Mouse (Mus musculus): Measurements from ENCODE around the gene Palld.

- no peak for TF ChIP-seq CTCF (IDR thresholded peaks at IDR 0.05; ENCODE audit: low read depth, low read length)
- TF ChIP-seq POLR2AphosphoS5 (IDR thresholded peaks at IDR 0.05; ENCODE audit: insufficient replicate concordance, low read depth, low read length), result no peak
- TF ChIP-seq GATA2 (IDR thresholded peaks at IDR 0.05; ENCODE audit: borderline replicate concordance, low read depth, low read length), result no peak
Measured at GRCm38 (mm10) chr8:61847494-61847893, 55.0 kb downstream of the Palld start.
